8 mouse cellular contexts compared by ENCODE assay signal in the genomic region with DNA sequence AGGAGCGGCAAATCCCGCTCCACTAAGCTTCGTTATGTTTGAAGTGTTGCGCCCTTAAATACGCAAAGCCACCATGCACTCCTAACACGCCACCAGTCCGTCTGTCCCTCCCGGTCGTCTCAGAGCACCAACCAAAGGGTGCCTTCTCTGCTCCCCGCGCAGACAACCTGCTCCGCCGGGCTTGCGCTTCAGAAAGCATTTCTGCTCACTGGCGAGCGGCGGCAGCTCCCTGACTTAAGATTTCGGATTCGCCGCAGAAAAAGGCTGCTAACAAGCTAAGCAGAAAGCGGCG. TPM values are rescaled to one million over a fixed set of nuclear protein-coding genes. Genes with fewer than 3 reads are reported as not detected.
DNase-seq lines count a peak whose midpoint lies in the region; ATAC-seq and TF ChIP-seq lines count a peak whose summit lies in the region.

No protein-coding gene starts in this region.

- no peaks in the 10 kb centered on the region for H3K27me3 ChIP-seq in heart, adult 2 months (ENCODE audit: control insufficient read depth, insufficient read depth, low read length)
- H3K27me3 ChIP-seq in forebrain, embryonic 10.5 days (ENCODE audit: poor library complexity, severe bottlenecking): no peaks in the 10 kb centered on the region
- no peaks in the 10 kb centered on the region for H3K27me3 ChIP-seq in liver, embryonic 12.5 days (replicated peaks)

- peaks cover 13% of the 10 kb centered on the region for H3K36me3 ChIP-seq in heart, adult 2 months (ENCODE audit: control insufficient read depth, insufficient read depth, low read length)
- peaks cover 46% of the 10 kb centered on the region for H3K36me3 ChIP-seq in forebrain, embryonic 10.5 days (replicated peaks)
- peaks cover 46% of the 10 kb centered on the region for H3K36me3 ChIP-seq in liver, embryonic 12.5 days

- no peak for TF ChIP-seq EP300 in heart, adult 2 months (IDR thresholded peaks at IDR 0.05; ENCODE audit: insufficient read depth, low read depth, low read length)

- ATAC-seq in CD4-positive, CD25-positive, alpha-beta regulatory T cell, adult 4 months: peak; percentile 4
- ATAC-seq in liver, embryonic 12.5 days: no peak

- peak overlapping the region; percentile 98 for H3K27ac ChIP-seq in heart, adult 2 months
- peak overlapping the region; percentile 100 for H3K27ac ChIP-seq in forebrain, embryonic 10.5 days
- peak overlapping the region; percentile 87 for H3K27ac ChIP-seq in liver, embryonic 12.5 days

- no peak for TF ChIP-seq CTCF in heart, adult 2 months (IDR thresholded peaks at IDR 0.05)

- peak overlapping the region; percentile 99 for H3K4me3 ChIP-seq in heart, adult 2 months
- peak overlapping the region; percentile 100 for H3K4me3 ChIP-seq in forebrain, embryonic 10.5 days
- H3K4me3 ChIP-seq in liver, embryonic 12.5 days: peak overlapping the region; percentile 87

- H3K9ac ChIP-seq in heart, adult 2 months (ENCODE audit: low read depth, low read length): peak overlapping the region; percentile 99
- peak overlapping the region; percentile 93 for H3K9ac ChIP-seq in liver, embryonic 12.5 days

- under 1% methylated on average over 22 of the region's 22 CpGs for WGBS in heart, adult 2 months
- 0% methylated on average over 22 of the region's 22 CpGs for WGBS in forebrain, embryonic 10.5 days
- under 1% methylated on average over 22 of the region's 22 CpGs for WGBS in liver, embryonic 12.5 days (ENCODE audit: insufficient replicate concordance)

- H3K79me2 ChIP-seq in heart, adult 2 months (replicated peaks; ENCODE audit: control insufficient read depth, insufficient read depth, low read length): 0 out of 2 replicates have a peak, but pooled peaks cover 3% of the 10 kb centered on the region

- peak overlapping the region; percentile 91 for H3K4me2 ChIP-seq in liver, embryonic 12.5 days

- H3K4me1 ChIP-seq in heart, adult 2 months (ENCODE audit: control insufficient read depth, insufficient read depth, low read length): peaks cover 10% of the 10 kb centered on the region
- H3K4me1 ChIP-seq in forebrain, embryonic 10.5 days: peaks cover 25% of the 10 kb centered on the region
- H3K4me1 ChIP-seq in liver, embryonic 12.5 days: peaks cover 38% of the 10 kb centered on the region

- intact Hi-C loops in heart, adult 2 months (cut with DNase I): loop anchor here (5.0 kb wide), 1 partner anchor 206 kb away; the partner anchor contains the start of gene Mkrn2
- intact Hi-C loops in gastrocnemius, postnatal 36 days (cut with DNase I): loop anchor here (10.0 kb wide), 1 partner anchor 83 kb away; no protein-coding TSS in a partner anchor

- DNase-seq in heart, adult 2 months: no peak
- no peak for DNase-seq in heart, adult 9 months (ENCODE audit: low spot score in 2 of 2)
- no peak for DNase-seq in forebrain, embryonic 10.5 days (ENCODE audit: extremely low spot score, low spot score)
- no peak for DNase-seq in ovary, postnatal 10 days (ENCODE audit: low spot score)
- no peak for DNase-seq in urinary bladder, postnatal 36 days (ENCODE audit: low spot score in 2 of 2)
- no peak for DNase-seq in gastrocnemius, postnatal 36 days

- no peak for TF ChIP-seq POLR2A in heart, adult 2 months (IDR thresholded peaks at IDR 0.05; ENCODE audit: insufficient read depth, low read depth, low read length)

- H3K9me3 ChIP-seq in forebrain, embryonic 10.5 days: no peaks in the 10 kb centered on the region
- no peaks in the 10 kb centered on the region for H3K9me3 ChIP-seq in liver, embryonic 12.5 days (replicated peaks)

RNA-seq across cellular contexts. Expression of gene Rpl32, which starts 0.4 kb away (rescaled TPM):
- 100 to 1,000 TPM; 579 to 679 TPM for total RNA-seq in heart, adult 2 months (2021)
- polyA plus RNA-seq in heart, adult 2 months (2012; rRNA removed): 328 and 413 TPM in 2 replicates
- polyA plus RNA-seq in CD4-positive, CD25-positive, alpha-beta regulatory T cell, adult 4 months (2017; shearing (Covaris generic)): 1,000 to 10,000 TPM; 6,591 to 8,533 TPM
- 1,831 and 1,874 TPM in 2 replicates for polyA plus RNA-seq in forebrain, embryonic 10.5 days (2016; fragmentation: Nextera tagmentation; extraction: Ambion mirVana)
- 1,876 and 1,897 TPM in 2 replicates for polyA plus RNA-seq in liver, embryonic 12.5 days (2016; fragmentation: Nextera tagmentation; extraction: Ambion mirVana)
- 100 to 1,000 TPM; 492 to 563 TPM for total RNA-seq in gastrocnemius, postnatal 36 days (2021)

RNA-seq across cellular contexts. Expression of gene Efcab12, which starts 30.1 kb away (rescaled TPM):
- under 1 TPM; 0.16 to 0.26 TPM for total RNA-seq in heart, adult 2 months (2021)
- polyA plus RNA-seq in heart, adult 2 months (2012; rRNA removed): 0.06 and 0.14 TPM in 2 replicates
- under 1 TPM in 1 of 2 experiments, not detected in 1; 0.20 TPM for polyA plus RNA-seq in CD4-positive, CD25-positive, alpha-beta regulatory T cell, adult 4 months (2017; shearing (Covaris generic))
- polyA plus RNA-seq in forebrain, embryonic 10.5 days (2016; fragmentation: Nextera tagmentation; extraction: Ambion mirVana): 1.7 and 1.9 TPM in 2 replicates
- polyA plus RNA-seq in liver, embryonic 12.5 days (2016; fragmentation: Nextera tagmentation; extraction: Ambion mirVana): 0.25 and 0.26 TPM in 2 replicates
- under 1 TPM; 0.10 to 0.25 TPM for total RNA-seq in gastrocnemius, postnatal 36 days (2021)

RNA-seq across cellular contexts. Expression of gene Cand2, which starts 33.8 kb away (rescaled TPM):
- total RNA-seq in heart, adult 2 months (2021): 10 to 100 TPM; 69.3 to 77.2 TPM
- 59.0 and 68.4 TPM in 2 replicates for polyA plus RNA-seq in heart, adult 2 months (2012; rRNA removed)
- 1 to 10 TPM; 3.7 to 4.5 TPM for polyA plus RNA-seq in CD4-positive, CD25-positive, alpha-beta regulatory T cell, adult 4 months (2017; shearing (Covaris generic))
- polyA plus RNA-seq in forebrain, embryonic 10.5 days (2016; fragmentation: Nextera tagmentation; extraction: Ambion mirVana): 59.5 and 65.2 TPM in 2 replicates
- 9.5 and 10.5 TPM in 2 replicates for polyA plus RNA-seq in liver, embryonic 12.5 days (2016; fragmentation: Nextera tagmentation; extraction: Ambion mirVana)
- 10 to 100 TPM; 66.8 to 71.3 TPM for total RNA-seq in gastrocnemius, postnatal 36 days (2021)

RNA-seq across cellular contexts. Expression of gene Mbd4, which starts 45.0 kb away (rescaled TPM):
- total RNA-seq in heart, adult 2 months (2021): 1 to 10 TPM in 1 of 2 experiments, under 1 TPM in 1; 0.93 to 1.5 TPM
- 1.2 and 1.5 TPM in 2 replicates for polyA plus RNA-seq in heart, adult 2 months (2012; rRNA removed)
- polyA plus RNA-seq in CD4-positive, CD25-positive, alpha-beta regulatory T cell, adult 4 months (2017; shearing (Covaris generic)): 10 to 100 TPM in 1 of 2 experiments, 1 to 10 TPM in 1; 9.8 to 14.9 TPM
- polyA plus RNA-seq in forebrain, embryonic 10.5 days (2016; fragmentation: Nextera tagmentation; extraction: Ambion mirVana): 36.2 and 39.2 TPM in 2 replicates
- 14.5 and 16.2 TPM in 2 replicates for polyA plus RNA-seq in liver, embryonic 12.5 days (2016; fragmentation: Nextera tagmentation; extraction: Ambion mirVana)
- under 1 TPM; 0.89 to 0.91 TPM for total RNA-seq in gastrocnemius, postnatal 36 days (2021)

RNA-seq across cellular contexts. Expression of gene Ift122, which starts 45.1 kb away (rescaled TPM):
- 1 to 10 TPM; 6.6 to 7.3 TPM for total RNA-seq in heart, adult 2 months (2021)
- polyA plus RNA-seq in heart, adult 2 months (2012; rRNA removed): 12.8 and 15.2 TPM in 2 replicates
- 1 to 10 TPM; 1.7 to 5.1 TPM for polyA plus RNA-seq in CD4-positive, CD25-positive, alpha-beta regulatory T cell, adult 4 months (2017; shearing (Covaris generic))
- polyA plus RNA-seq in forebrain, embryonic 10.5 days (2016; fragmentation: Nextera tagmentation; extraction: Ambion mirVana): 31.0 TPM in 2 replicates
- 4.8 and 5.3 TPM in 2 replicates for polyA plus RNA-seq in liver, embryonic 12.5 days (2016; fragmentation: Nextera tagmentation; extraction: Ambion mirVana)
- total RNA-seq in gastrocnemius, postnatal 36 days (2021): 1 to 10 TPM; 4.0 to 8.8 TPM
